Mouse (Mus musculus) MEL (cell line): ENCODE measurements around the gene C1qc.

Experiments used
- CTCF ChIP-seq, 3 experiments: IDR thresholded peaks in 2 of 3; conservative IDR thresholded peaks in 1 of 3; 2 replicates each; pipeline ENCODE4 v1.5.1; 2011 to 2012; ENCODE audit warnings: low read length in 3 of 3, low read depth in 2 of 3, mild to moderate bottlenecking in 2 of 3, improper control_type of control experiment in 1 of 3, inconsistent platforms in 1 of 3, mixed read lengths in 1 of 3, moderate library complexity in 1 of 3; ENCODE audit not compliant: control insufficient read depth in 1 of 3, insufficient read depth in 1 of 3, poor library complexity in 1 of 3, severe bottlenecking in 1 of 3
- E2F4 ChIP-seq: IDR thresholded peaks from 2 replicates; pipeline ENCODE4 v1.6.1; 2011; ENCODE audit warnings: low read depth, low read length, improper control_type of control experiment, borderline replicate concordance
- EP300 ChIP-seq, 2 experiments: IDR thresholded peaks; 2 replicates each; pipeline ENCODE4 v1.6.1; 2011; ENCODE audit warnings: improper control_type of control experiment in 2 of 2, low read length in 2 of 2, low read depth in 1 of 2, mild to moderate bottlenecking in 1 of 2
- ETS1 ChIP-seq: IDR thresholded peaks from 2 replicates; pipeline ENCODE4 v1.6.1; 2012; ENCODE audit warnings: low read depth, mild to moderate bottlenecking, inconsistent platforms, low read length, improper control_type of control experiment, moderate library complexity
- GATA1 ChIP-seq: IDR thresholded peaks from 2 replicates; pipeline ENCODE4 v1.6.1; 2011; ENCODE audit warnings: low read depth, low read length, improper control_type of control experiment
- MYC ChIP-seq: IDR thresholded peaks from 2 replicates; pipeline ENCODE4 v1.6.1; 2011; ENCODE audit warnings: low read depth, mild to moderate bottlenecking, low read length, improper control_type of control experiment, moderate library complexity
- POLR2AphosphoS2 ChIP-seq: IDR thresholded peaks from 2 replicates; pipeline ENCODE4 v1.6.1; 2011; ENCODE audit warnings: low read length, improper control_type of control experiment
- SMC3 ChIP-seq: IDR thresholded peaks from 2 replicates; pipeline ENCODE4 v1.6.1; 2011; ENCODE audit warnings: low read depth, low read length, improper control_type of control experiment
- USF2 ChIP-seq, 2 experiments: IDR thresholded peaks; 2 replicates each; pipeline ENCODE4 v1.6.1; 2011 to 2012; ENCODE audit warnings: improper control_type of control experiment in 2 of 2, low read length in 2 of 2, borderline replicate concordance in 1 of 2, inconsistent platforms in 1 of 2, low read depth in 1 of 2, mild to moderate bottlenecking in 1 of 2; ENCODE audit not compliant: insufficient read depth in 1 of 2
- ZMIZ1 ChIP-seq: IDR thresholded peaks from 2 replicates; pipeline ENCODE4 v1.6.1; 2012; ENCODE audit warnings: low read depth, mild to moderate bottlenecking, inconsistent platforms, low read length, improper control_type of control experiment, moderate library complexity

DNA sequence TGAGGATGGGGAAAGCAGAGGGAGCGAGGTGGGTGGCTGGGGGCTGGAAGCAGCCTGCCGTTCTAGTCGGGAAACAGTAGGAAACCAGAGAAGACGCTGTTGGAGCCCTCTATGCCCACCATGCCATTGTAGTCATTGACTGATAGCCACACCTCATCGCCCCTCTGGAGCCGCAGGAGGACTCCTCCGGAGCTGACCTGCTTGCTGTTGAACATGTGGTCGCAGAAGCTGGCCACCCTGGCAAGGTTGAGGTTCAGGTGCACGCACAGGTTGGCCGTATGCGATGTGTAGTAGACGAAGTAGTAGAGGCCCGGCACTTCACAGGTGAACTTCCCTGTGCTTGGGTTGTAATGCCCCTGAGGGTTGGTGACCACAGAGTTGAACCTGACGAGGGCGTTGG is 2.9 kb downstream of the C1qc start:
- TF ChIP-seq CTCF (IDR thresholded peaks at IDR 0.05 in 2 of 3, conservative IDR thresholded peaks at IDR 0.05 in 1 of 3; ENCODE audit: control insufficient read depth in 1 of 3, insufficient read depth in 1 of 3, low read depth in 2 of 3, low read length in 3 of 3, poor library complexity in 1 of 3, severe bottlenecking in 1 of 3), result no peak
- TF ChIP-seq POLR2AphosphoS2, result no peak
- TF ChIP-seq ETS1, result no peak
- TF ChIP-seq MYC, result no peak
- no peak for TF ChIP-seq GATA1
- TF ChIP-seq E2F4, result no peak
- no peak for TF ChIP-seq SMC3
- TF ChIP-seq USF2 (IDR thresholded peaks at IDR 0.05; ENCODE audit: borderline replicate concordance in 1 of 2, insufficient read depth in 1 of 2, low read depth in 1 of 2, low read length in 2 of 2), result no peak
- no peak for TF ChIP-seq ZMIZ1
- no peak for TF ChIP-seq EP300 (IDR thresholded peaks at IDR 0.05; ENCODE audit: low read depth in 1 of 2, low read length in 2 of 2)
